Mouse (Mus musculus) heart, adult 2 months (tissue): ENCODE data around the gene Dcxr. TPM values are rescaled to one million over a fixed set of nuclear protein-coding genes. Genes with fewer than 3 reads are reported as not detected.

Experiments
- DNase-seq, 2 experiments: peaks; one replicate each; pipeline ENCODE4 v3.0.0; 2021
- H3K27ac ChIP-seq: fragments of 200-600 bp; 2 replicates; pipeline ENCODE4 v1.8.1; 2022
- H3K27me3 ChIP-seq: fragments of 200-500 bp; 2 replicates; pipeline ENCODE4 v1.6.1; 2012; ENCODE audit warnings: mild to moderate bottlenecking, low read length, inconsistent platforms, mixed read lengths; ENCODE audit not compliant: control insufficient read depth, insufficient read depth
- H3K36me3 ChIP-seq: fragments of 200-500 bp; 2 replicates; pipeline ENCODE4 v1.6.1; 2012; ENCODE audit warnings: low read length, inconsistent platforms; ENCODE audit not compliant: control insufficient read depth, insufficient read depth
- H3K4me1 ChIP-seq: fragments of 200-500 bp; 2 replicates; pipeline ENCODE4 v1.6.1; 2011; ENCODE audit warnings: low read length; ENCODE audit not compliant: control insufficient read depth, insufficient read depth
- H3K4me3 ChIP-seq: fragments of 200-600 bp; 2 replicates; pipeline ENCODE4 v1.8.1; 2022
- H3K79me2 ChIP-seq: fragments of 200-500 bp; replicated peaks from 2 replicates; pipeline ENCODE4 v1.6.1; 2012; ENCODE audit warnings: mild to moderate bottlenecking, inconsistent platforms, low read length, moderate library complexity, mixed read lengths; ENCODE audit not compliant: control insufficient read depth, insufficient read depth
- H3K9ac ChIP-seq: fragments of 200-500 bp; 2 replicates; pipeline ENCODE4 v1.6.1; 2012; ENCODE audit warnings: low read depth, mild to moderate bottlenecking, control low read depth, inconsistent platforms, low read length, mixed read lengths
- CTCF ChIP-seq: fragments of 200-600 bp; IDR thresholded peaks from 2 replicates; pipeline ENCODE4 v1.8.1; 2022; ENCODE audit warnings: antibody characterized with exemption, mild to moderate bottlenecking, moderate library complexity
- EP300 ChIP-seq: fragments of 200-500 bp; IDR thresholded peaks from 2 replicates; pipeline ENCODE4 v1.6.1; 2011; ENCODE audit warnings: low read depth, low read length, control low read depth; ENCODE audit not compliant: insufficient read depth
- POLR2A ChIP-seq: fragments of 200-500 bp; IDR thresholded peaks from 2 replicates; pipeline ENCODE4 v1.6.1; 2011; ENCODE audit warnings: mild to moderate bottlenecking, low read depth, low read length, control low read depth; ENCODE audit not compliant: insufficient read depth
- WGBS: fragments of 180-500 bp; shearing (Covaris S2); methylation state at CpG from one replicate; pipeline ENCODE4 v1.1.7; 2018; 5-methylcytosine and 5-hydroxymethylcytosine counted together
- intact Hi-C: fragments of 180-260 bp; cut with DNase I; formaldehyde crosslinking; loops from one replicate; pipeline ENCODE4 v1.15.1; 2025
- polyA plus RNA-seq: library from polyadenylated mRNA; depleted of rRNA; stranded (reverse); fragments of >200 nt; gene quantifications from 2 replicates; pipeline ENCODE4 v1.2.3, GENCODE M21; 2012
- total RNA-seq, 2 experiments: library from RNA; stranded (reverse); gene quantifications; 2 replicates each; pipeline ENCODE4 v1.2.3; 2021

Dcxr gene
- total and polyA plus RNA-seq, 3 experiments = 12.1 to 35.5 (median 12.9) TPM

GRCm38 (mm10) chr11:120761811-120762671 is 35.0 kb upstream of the Dcxr start:
- 55% methylated on average over 14 of the region's 14 CpGs for WGBS
- no peak overlapping the region for H3K9ac ChIP-seq
- intact Hi-C loops = no loop called here
- H3K27me3 ChIP-seq = no peaks in the 10 kb centered on the region
- H3K4me1 ChIP-seq = no peaks in the 10 kb centered on the region
- no peak overlapping the region for H3K4me3 ChIP-seq
- H3K36me3 ChIP-seq = no peaks in the 10 kb centered on the region
- no peak overlapping the region for H3K27ac ChIP-seq
- H3K79me2 ChIP-seq = no peaks in the 10 kb centered on the region
- no peak for DNase-seq
- TF ChIP-seq CTCF = no peak
- TF ChIP-seq POLR2A = no peak
- no peak for TF ChIP-seq EP300

- Histone ChIP-seq H3K36me3 (no peaks in the 10 kb centered on the region), H3K27me3 (no peaks in the 10 kb centered on the region), H3K4me3 (no peak overlapping the region), H3K9ac (no peak overlapping the region), H3K79me2 (no peaks in the 10 kb centered on the region), H3K4me1 (no peaks in the 10 kb centered on the region), H3K27ac (no peak overlapping the region)
- 63% methylated on average over 9 of the region's 9 CpGs for WGBS
- TF ChIP-seq CTCF (no peak), EP300 (no peak), POLR2A (no peak)
- intact Hi-C loops = no loop called here
- DNase-seq = no peak
These were observed 33.2 kb upstream of the Dcxr start for GRCm38 (mm10) chr11:120760236-120760635.

DNA sequence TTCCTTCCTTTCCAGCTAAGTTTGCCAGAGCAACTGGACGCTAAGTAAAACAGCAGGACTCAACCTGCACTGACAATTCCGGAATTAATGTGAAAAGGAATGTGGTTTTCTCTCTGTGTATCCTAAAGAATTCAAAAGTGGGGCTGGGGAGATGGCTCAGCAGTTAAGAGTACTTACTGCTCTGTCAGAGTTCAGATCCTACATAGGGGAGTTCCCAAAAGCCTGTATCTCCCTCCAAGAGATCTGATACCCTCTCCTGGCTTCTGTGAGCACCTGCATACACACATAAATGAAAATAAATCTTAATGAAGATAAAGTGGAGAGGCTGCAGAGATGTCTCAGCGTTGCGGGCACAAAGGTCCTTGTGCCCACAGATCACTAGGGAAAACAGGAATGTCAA is 24.5 kb upstream of the Dcxr start:
- Histone ChIP-seq H3K79me2 (no peaks in the 10 kb centered on the region), H3K4me1 (peaks cover 7% of the 10 kb centered on the region), H3K36me3 (peaks cover 3% of the 10 kb centered on the region; the same call in 1 of the 2 replicates), H3K9ac (no peak overlapping the region), H3K4me3 (no peak overlapping the region), H3K27me3 (no peaks in the 10 kb centered on the region), H3K27ac (no peak overlapping the region)
- DNase-seq = no peak
- intact Hi-C loops = loop anchor here (2.0 kb wide), 1 partner anchor 31 kb away; the partner anchor contains the start of gene Rac3
- TF ChIP-seq EP300 (no peak), CTCF (no peak), POLR2A (no peak)
- WGBS = 63% methylated on average over 4 of the region's 4 CpGs

GRCm38 (mm10) chr11:120749430-120749829 is 22.3 kb upstream of the Dcxr start:
- Histone ChIP-seq H3K79me2 (no peaks in the 10 kb centered on the region), H3K4me3 (no peak overlapping the region), H3K9ac (no peak overlapping the region), H3K36me3 (peaks cover 3% of the 10 kb centered on the region; the same call in 1 of the 2 replicates), H3K4me1 (peaks cover 7% of the 10 kb centered on the region), H3K27me3 (no peaks in the 10 kb centered on the region), H3K27ac (no peak overlapping the region)
- intact Hi-C loops = no loop called here
- DNase-seq = peak in 1 of 2 experiments; percentile 44
- 61% methylated on average over 8 of the region's 8 CpGs for WGBS
- TF ChIP-seq EP300 = 0 out of 2 replicates have a peak, but pooled peaks have one; percentile 49
- no peak for TF ChIP-seq POLR2A
- peak; percentile 71 for TF ChIP-seq CTCF

GRCm38 (mm10) chr11:120747974-120748373 is 20.9 kb upstream of the Dcxr start:
- Histone ChIP-seq H3K9ac (no peak overlapping the region), H3K79me2 (no peaks in the 10 kb centered on the region), H3K36me3 (peaks cover 3% of the 10 kb centered on the region; the same call in 1 of the 2 replicates), H3K27ac (peak overlapping the region; percentile 49), H3K27me3 (no peaks in the 10 kb centered on the region), H3K4me1 (peaks cover 7% of the 10 kb centered on the region), H3K4me3 (no peak overlapping the region)
- intact Hi-C loops = no loop called here
- TF ChIP-seq CTCF (no peak), POLR2A (no peak), EP300 (peak; percentile 43; the same call in 1 of the 2 replicates)
- WGBS = 47% methylated on average over 4 of the region's 4 CpGs
- no peak for DNase-seq
